Mouse (Mus musculus) lung, postnatal 0 days (tissue): ENCODE measurements around the gene Msto1.

Experiments
- CTCF ChIP-seq: IDR thresholded peaks from 2 replicates; pipeline ENCODE4 v1.5.1; 2016; ENCODE audit warnings: antibody characterized with exemption, mild to moderate bottlenecking
- EP300 ChIP-seq: IDR thresholded peaks from 2 replicates; pipeline ENCODE4 v1.6.1; 2016; ENCODE audit warnings: antibody characterized with exemption, mild to moderate bottlenecking, control low read depth

GRCm38 (mm10) chr3:88921411-88921810, 7.6 kb upstream of the Msto1 start:
- TF ChIP-seq EP300 (no peak), CTCF (no peak)
